Mouse (Mus musculus): ENCODE measurements around the gene Tmbim1. TPM values are rescaled to one million over a fixed set of nuclear protein-coding genes. Genes with fewer than 3 reads are reported as not detected.
"Not testable (repeated sequence)": the region's sequence is repeated elsewhere in the genome, so short reads cannot be mapped to it uniquely, and the experiment has no call there.

Tmbim1 gene
- polyA plus RNA-seq, 1 experiment from 2014 or later = 7.5 TPM

DNA sequence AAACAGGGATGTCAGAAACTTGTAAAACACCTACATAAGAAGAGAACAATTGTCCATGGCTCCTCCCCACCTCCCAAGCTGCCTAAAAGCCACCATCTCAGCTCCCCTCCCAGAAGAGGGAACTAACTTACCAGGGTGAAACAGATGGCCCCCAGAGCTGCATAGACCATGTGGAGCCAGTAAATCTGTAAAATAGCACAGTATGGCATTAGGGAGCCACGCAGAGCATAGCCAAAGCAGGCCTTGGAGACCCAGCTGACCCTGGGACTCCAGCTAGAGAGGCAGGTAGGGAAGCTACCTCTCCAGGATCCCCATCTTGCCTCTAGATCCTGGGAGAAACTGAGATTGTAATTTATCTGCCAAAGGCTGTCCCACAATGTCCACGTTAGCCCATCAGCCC is 15.7 kb downstream of the Tmbim1 start:
- WGBS = 86% methylated on average over 2 of the region's 2 CpGs
- no peaks in the 10 kb centered on the region for H3K9me3 ChIP-seq
- ATAC-seq (replicated peaks) = no peak
- H3K4me3 ChIP-seq = no peak overlapping the region
- no peak overlapping the region for H3K9ac ChIP-seq
- no peak overlapping the region for H3K4me2 ChIP-seq
- H3K4me1 ChIP-seq = peaks cover 8% of the 10 kb centered on the region
- H3K27me3 ChIP-seq (replicated peaks) = no peaks in the 10 kb centered on the region
- 0 out of 2 replicates have a peak, but pooled peaks cover 3% of the 10 kb centered on the region for H3K36me3 ChIP-seq (replicated peaks)
- H3K27ac ChIP-seq = no peak overlapping the region

DNA sequence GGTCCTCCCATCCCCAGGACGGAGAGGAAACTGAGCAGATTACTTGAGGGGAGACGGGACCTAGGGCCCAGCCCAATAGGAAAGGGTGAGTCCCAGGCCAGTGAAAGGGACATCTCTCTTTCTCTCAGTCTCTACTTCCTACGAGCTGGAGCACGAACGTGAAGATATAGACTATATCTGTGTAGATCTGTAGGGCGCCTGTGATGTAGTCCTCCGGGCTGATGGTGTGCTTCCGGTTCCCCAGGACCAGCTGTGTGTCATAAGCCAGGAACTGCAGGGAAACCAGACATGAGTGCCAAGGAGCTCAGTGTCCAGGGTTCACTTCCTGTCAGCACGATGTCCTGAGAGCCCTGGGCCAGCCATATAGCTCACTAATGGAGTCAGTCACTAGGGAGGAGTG is 16.2 kb downstream of the Tmbim1 start:
- H3K4me3 ChIP-seq = no peak overlapping the region
- H3K27me3 ChIP-seq (replicated peaks) = no peaks in the 10 kb centered on the region
- H3K9ac ChIP-seq = no peak overlapping the region
- no peak for ATAC-seq (replicated peaks)
- no peaks in the 10 kb centered on the region for H3K9me3 ChIP-seq
- no peak overlapping the region for H3K4me2 ChIP-seq
- no peak overlapping the region for H3K27ac ChIP-seq
- WGBS = 87% methylated on average over 9 of the region's 9 CpGs
- H3K4me1 ChIP-seq = peaks cover 8% of the 10 kb centered on the region
- 0 out of 2 replicates have a peak, but pooled peaks cover 3% of the 10 kb centered on the region for H3K36me3 ChIP-seq (replicated peaks)

DNA sequence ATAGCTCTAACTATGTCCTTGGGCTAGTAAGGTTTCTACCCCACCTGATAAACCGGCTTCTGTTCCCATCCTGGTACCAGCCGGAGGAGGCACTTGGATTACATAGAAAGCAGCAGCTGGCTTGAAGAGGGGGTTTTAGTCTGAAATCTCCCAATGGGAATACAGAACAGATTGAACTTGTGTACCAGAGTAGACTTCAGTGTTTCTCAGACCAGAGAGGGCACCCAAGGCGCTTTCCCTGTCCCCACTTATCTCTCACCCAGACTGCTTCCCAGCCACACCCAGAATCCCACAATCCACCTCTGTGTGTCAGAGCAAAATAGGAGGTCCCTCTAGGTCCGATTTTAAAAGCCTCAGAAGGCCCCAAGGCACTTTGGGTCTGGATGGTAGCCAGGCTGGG is 17.1 kb downstream of the Tmbim1 start:
- H3K4me2 ChIP-seq = no peak overlapping the region
- no peak overlapping the region for H3K27ac ChIP-seq
- ATAC-seq (replicated peaks) = no peak
- no peak overlapping the region for H3K4me3 ChIP-seq
- H3K4me1 ChIP-seq = peaks cover 15% of the 10 kb centered on the region
- H3K9ac ChIP-seq = no peak overlapping the region
- H3K9me3 ChIP-seq = no peaks in the 10 kb centered on the region
- no peaks in the 10 kb centered on the region for H3K36me3 ChIP-seq (replicated peaks)
- no peaks in the 10 kb centered on the region for H3K27me3 ChIP-seq (replicated peaks)
- WGBS = 74% methylated on average over 4 of the region's 4 CpGs

DNA sequence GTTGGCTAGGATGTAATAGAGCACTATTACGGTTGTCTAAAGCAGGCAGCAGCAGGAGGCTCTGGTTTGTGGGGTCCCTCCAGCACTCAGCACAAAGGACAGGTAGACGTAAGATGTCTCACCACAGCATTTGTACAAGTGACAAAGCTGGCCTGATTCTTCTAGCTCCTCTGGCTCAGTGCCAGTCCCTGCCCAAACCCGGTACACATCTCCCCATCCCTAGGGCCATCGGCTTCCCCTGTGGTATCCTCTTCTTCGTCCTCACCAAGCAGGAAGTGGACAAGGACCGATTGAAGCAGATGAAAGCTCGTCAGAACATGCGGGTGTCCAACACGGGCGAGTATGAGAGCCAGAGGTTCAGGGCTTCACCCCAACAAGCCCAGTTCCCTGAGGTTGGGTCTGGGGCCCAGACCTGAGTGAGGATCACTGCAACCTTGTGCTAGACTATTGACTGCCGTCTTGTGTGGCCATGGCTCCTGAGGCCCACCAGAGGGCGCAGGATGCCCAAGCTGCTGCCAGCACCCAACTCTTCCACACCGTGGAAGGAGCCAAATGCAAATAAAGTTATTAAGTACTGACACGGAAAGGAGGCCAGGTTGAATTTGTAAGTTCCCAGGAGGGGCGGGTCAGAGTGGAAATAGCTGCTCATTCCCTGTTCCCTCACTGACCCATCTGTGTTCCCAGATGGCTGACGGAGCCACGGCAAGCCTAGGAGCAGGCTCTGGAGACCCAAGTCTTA is 18.4 kb downstream of the Tmbim1 start:
- not testable (repeated sequence) for H3K4me2 ChIP-seq; H3K36me3 ChIP-seq (replicated peaks); H3K4me3 ChIP-seq; ATAC-seq (replicated peaks); H3K27ac ChIP-seq; H3K9me3 ChIP-seq; H3K9ac ChIP-seq; H3K27me3 ChIP-seq (replicated peaks)
- peaks cover 23% of the 10 kb centered on the region for H3K4me1 ChIP-seq
- 58% methylated on average over 16 of the region's 17 CpGs for whole genome bisulfite sequencing

DNA sequence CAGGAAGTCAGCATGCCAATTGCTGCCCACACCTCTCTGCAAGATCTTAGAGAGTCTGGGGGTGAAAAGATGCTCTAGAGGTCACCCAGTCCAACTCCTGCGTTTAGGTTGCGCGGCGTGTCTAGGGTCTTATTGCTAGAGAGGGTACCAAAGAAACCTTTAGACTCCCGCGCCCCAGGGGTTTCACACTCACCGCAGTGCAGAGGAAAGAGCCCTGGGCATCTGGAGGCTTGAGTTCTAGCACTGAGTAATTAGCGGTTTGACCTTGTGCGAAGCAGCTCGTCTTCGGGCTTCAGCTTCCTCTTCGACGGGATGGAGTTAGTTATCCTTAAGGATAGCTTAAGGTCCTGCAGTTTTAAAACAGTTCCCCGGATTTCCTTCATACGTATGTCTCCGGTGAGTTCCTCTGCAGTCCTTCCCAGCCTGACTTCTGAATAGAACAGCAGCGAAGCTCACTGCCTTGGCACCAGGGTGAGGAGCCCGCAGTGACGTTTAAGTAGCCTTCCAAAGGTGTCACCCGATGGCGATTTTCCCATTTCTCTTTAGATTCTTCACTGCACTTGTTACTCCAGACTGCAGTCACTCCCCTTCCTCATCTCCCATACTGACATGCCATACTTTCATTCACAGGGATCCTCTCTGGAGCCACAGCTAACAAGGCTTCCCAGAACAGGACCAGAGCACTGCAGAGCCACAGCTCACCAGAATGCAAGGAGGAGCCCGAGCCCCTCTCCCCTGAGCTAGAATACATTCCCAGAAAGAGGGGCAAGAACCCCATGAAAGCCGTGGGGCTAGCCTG is 20.0 kb downstream of the Tmbim1 start:
- peak overlapping the region; percentile 95 for H3K4me3 ChIP-seq
- H3K9me3 ChIP-seq = no peaks in the 10 kb centered on the region
- peak overlapping the region; percentile 56 for H3K9ac ChIP-seq
- no peak; the same call in 1 of the 2 replicates for ATAC-seq (replicated peaks)
- H3K27me3 ChIP-seq (replicated peaks) = no peaks in the 10 kb centered on the region
- peaks cover 23% of the 10 kb centered on the region for H3K4me1 ChIP-seq
- H3K4me2 ChIP-seq = peak overlapping the region; percentile 74
- peaks cover 21% of the 10 kb centered on the region for H3K36me3 ChIP-seq (replicated peaks)
- peak overlapping the region; percentile 18; the same call in 1 of the 2 replicates for H3K27ac ChIP-seq
- WGBS = 4% methylated on average over 23 of the region's 23 CpGs

DNA sequence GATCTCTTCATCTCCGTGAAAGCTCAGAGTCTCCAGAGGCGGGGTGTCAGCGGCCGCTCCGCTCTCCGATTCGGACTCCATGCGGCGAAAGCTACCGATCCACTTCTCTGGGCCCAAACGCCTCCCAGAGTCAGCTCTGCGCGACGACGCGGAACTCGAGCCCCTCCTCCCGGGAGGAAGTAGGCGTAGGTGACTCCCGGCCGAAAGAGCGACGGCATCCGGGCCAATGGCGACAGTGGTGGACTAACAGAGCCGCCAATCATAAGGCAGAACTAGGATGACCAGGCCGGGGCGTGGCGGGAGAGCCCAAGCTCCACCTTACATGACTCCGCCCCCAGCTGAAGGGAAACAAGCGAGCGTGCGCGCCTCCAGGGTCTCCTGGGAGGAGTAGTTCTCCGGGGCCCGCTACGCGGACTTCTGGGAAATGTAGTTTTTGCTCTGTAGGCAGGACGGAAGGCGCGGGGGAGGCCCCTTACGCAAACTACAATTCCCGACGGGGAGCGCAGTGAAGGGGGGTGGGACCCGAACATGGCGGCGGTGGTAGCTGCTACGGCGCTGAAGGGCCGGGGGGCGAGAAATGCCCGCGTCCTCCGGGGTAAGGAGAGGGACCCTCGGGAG is 20.8 kb downstream of the Tmbim1 start, which contains the start of the genes Aamp and Pnkd:
TSS of gene Aamp (minus strand) at position 196 of the 618 bp plus-strand sequence.
TSS of gene Pnkd (plus strand) at position 388 of the 618 bp plus-strand sequence.
- H3K4me1 ChIP-seq = peaks cover 23% of the 10 kb centered on the region
- peak within 1 kb of the TSS; percentile 78 for H3K9ac ChIP-seq
- H3K9me3 ChIP-seq = no peaks in the 10 kb centered on the region
- H3K27me3 ChIP-seq (replicated peaks) = no peaks in the 10 kb centered on the region
- WGBS = under 1% methylated on average over 56 of the region's 56 CpGs
- H3K27ac ChIP-seq = peak within 1 kb of the TSS; percentile 85
- H3K4me3 ChIP-seq = peak within 1 kb of the TSS; percentile 95
- peak within 1 kb of the TSS; percentile 76 for H3K4me2 ChIP-seq
- ATAC-seq (replicated peaks) = peak; percentile 98
- H3K36me3 ChIP-seq (replicated peaks) = peaks cover 28% of the 10 kb centered on the region

DNA sequence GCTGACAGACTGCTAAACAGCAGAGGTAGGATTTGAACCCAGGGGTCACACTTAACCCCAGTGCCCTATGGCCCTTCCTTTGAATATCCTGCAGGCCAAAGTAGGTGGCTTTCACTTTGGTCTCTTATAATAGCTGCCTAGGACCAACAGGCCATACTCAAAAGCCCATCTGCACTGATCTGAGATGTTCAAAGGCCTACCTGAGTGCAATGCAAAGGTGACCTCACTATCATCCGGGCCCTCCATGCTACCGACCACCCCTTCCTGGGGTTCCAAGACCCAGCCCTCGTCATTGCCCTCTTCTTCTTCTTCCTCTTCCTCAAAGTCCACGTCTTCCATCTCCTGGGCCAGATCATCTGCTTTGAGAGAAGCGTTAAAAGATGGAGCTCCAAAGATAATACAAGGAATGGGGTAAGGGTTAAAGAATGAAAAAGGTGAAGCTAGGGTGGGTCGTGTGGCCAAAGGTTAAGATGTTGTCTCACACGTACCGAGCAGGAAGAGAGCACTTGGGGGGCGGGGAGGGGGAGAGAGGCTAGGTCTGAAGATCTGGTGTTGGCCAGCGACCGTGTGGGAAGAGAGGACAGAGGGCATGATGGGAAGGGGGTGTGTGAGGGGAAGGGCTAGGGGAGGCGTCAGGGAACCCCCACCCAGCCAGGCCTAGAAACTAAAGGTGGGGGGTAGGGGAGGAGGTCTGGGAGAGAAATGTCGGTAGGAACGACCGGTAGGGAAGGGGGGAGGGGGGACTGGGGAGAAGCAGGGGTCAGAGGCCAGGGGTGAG is 21.5 kb downstream of the Tmbim1 start:
- Histone ChIP-seq H3K27me3 (replicated peaks) (no peaks in the 10 kb centered on the region), H3K9ac (peak overlapping the region; percentile 78), H3K4me2 (peak overlapping the region; percentile 76), H3K36me3 (replicated peaks) (peaks cover 31% of the 10 kb centered on the region), H3K27ac (peak overlapping the region; percentile 85), H3K4me1 (peaks cover 23% of the 10 kb centered on the region), H3K4me3 (peak overlapping the region; percentile 95), H3K9me3 (no peaks in the 10 kb centered on the region)
- ATAC-seq (replicated peaks) = peak; percentile 64
- 17% methylated on average over 15 of the region's 15 CpGs for WGBS

DNA sequence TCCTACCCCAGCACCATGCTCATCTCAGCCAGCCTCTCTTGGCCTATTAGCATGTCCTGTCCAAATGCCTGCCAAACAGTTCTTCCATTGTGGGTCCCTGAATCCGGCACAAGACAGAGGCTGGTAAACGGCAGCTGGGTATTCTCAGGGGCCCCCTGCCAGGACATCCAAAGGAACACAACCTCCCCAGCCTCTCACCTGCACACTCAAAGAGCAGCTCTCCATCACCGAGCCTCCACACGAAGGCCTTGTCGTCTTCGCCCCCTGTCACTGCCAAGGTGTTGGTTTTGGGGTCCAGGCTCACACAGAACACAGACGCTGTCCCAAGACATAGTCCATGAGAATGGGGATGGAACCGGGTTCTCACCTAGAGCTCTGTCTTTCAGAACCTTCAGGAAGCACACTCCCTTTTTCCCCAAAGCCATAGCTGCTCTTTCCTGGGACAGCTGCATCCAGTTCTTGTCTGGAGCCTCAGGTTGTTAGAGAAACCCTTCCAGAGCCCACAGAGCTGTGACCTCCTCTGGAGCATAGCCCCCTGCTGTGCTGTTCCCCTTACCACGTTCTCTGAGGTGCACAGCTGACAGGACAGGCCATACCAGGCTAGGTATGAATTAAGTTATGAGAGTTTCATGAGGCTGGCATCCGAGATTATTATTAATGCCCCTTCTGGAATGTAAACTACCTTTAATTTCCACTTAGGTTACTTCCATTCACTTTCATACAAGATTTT is 22.4 kb downstream of the Tmbim1 start:
- peaks cover 31% of the 10 kb centered on the region for H3K36me3 ChIP-seq (replicated peaks)
- no peak for ATAC-seq (replicated peaks)
- H3K9ac ChIP-seq = no peak overlapping the region
- no peaks in the 10 kb centered on the region for H3K9me3 ChIP-seq
- no peak overlapping the region for H3K27ac ChIP-seq
- no peak overlapping the region for H3K4me3 ChIP-seq
- peaks cover 23% of the 10 kb centered on the region for H3K4me1 ChIP-seq
- H3K27me3 ChIP-seq (replicated peaks) = no peaks in the 10 kb centered on the region
- H3K4me2 ChIP-seq = peak overlapping the region; percentile 76; the same call in 1 of the 2 replicates
- 85% methylated on average over 10 of the region's 10 CpGs for WGBS

DNA sequence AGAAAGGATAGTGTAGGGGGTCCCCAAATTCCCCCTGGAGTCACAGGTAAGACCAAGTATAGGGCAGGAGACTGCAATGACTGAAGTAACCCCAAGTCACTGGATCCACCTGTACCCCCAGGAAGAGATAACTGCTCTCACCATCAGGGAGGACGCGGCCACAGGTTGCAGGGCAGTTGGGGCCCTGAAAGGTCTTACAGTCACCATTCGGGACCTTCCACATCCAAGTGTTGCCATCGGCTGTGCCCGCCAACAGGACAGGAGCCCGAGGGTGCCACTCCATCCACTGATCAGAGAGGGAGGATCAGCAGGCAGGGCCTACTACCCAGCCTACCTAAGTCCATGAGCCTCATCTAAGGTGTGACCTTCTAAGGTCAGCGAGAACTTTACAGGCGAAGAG is 23.5 kb downstream of the Tmbim1 start:
- no peak overlapping the region for H3K27ac ChIP-seq
- H3K9me3 ChIP-seq = no peaks in the 10 kb centered on the region
- 98% methylated on average over 8 of the region's 8 CpGs for WGBS
- ATAC-seq (replicated peaks) = no peak
- no peaks in the 10 kb centered on the region for H3K27me3 ChIP-seq (replicated peaks)
- H3K4me2 ChIP-seq = no peak overlapping the region
- peaks cover 31% of the 10 kb centered on the region for H3K36me3 ChIP-seq (replicated peaks)
- no peak overlapping the region for H3K9ac ChIP-seq
- no peak overlapping the region for H3K4me3 ChIP-seq
- peaks cover 23% of the 10 kb centered on the region for H3K4me1 ChIP-seq

DNA sequence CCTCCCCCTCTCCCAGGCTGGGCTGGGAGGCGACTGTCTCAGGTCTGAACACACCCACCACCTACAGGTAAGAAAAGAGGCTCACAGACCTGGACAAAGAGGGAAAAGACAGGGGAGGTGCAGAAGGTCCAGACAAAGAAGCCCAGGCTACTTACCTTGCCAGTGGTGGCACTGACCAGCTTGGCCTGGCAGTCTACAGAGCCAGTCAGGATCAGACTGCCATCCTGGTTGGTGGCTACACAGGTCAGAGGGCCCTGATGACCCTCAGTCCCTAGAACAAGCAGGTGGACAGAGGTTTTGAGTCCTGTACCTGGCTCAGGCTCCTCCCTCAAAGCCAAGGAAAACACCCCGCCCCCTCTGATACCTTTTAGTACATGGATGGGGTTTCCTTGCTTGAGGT is 24.1 kb downstream of the Tmbim1 start:
- no peak overlapping the region for H3K4me3 ChIP-seq
- no peak overlapping the region for H3K9ac ChIP-seq
- peaks cover 31% of the 10 kb centered on the region for H3K36me3 ChIP-seq (replicated peaks)
- ATAC-seq (replicated peaks) = no peak
- no peaks in the 10 kb centered on the region for H3K9me3 ChIP-seq
- H3K4me1 ChIP-seq = peaks cover 23% of the 10 kb centered on the region
- 98% methylated on average over 2 of the region's 2 CpGs for WGBS
- H3K27me3 ChIP-seq (replicated peaks) = no peaks in the 10 kb centered on the region
- H3K4me2 ChIP-seq = no peak overlapping the region
- no peak overlapping the region for H3K27ac ChIP-seq

DNA sequence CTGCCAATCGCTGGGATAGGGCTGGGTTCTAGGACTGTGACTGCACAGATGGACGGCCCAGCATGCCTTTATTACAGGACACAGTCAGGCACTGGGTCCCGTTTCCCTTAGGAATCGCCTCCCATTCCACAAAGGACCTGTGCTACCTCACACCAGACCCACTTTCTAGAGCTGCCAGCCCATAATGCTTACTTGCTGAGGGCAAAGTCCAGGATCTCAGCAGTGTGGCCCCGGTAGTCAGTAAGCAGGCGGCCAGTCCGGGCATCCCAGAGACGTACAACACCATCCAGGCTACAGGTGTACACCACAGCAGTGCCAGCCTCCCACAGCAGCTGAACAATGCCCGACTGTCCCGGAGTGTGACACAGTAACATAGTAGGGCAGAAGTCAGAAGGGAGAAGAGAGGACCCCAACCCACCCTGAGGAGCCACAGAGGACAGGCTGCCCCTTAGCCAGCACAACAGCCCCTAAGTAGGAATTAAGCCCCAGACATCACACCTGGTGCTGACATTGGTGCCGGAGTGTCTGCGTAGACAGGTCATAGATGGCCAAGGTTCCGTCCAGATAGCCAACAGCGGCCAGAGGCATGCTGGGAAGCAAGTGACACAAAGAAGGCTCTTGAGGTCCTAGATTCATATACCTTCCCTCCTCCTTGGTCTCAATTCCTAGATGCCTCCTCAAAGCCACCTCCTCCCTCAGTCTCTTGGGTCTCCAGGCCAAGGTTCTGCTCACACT is 24.7 kb downstream of the Tmbim1 start:
- Histone ChIP-seq H3K4me3 (no peak overlapping the region), H3K4me2 (no peak overlapping the region), H3K9ac (no peak overlapping the region), H3K27me3 (replicated peaks) (no peaks in the 10 kb centered on the region), H3K4me1 (peaks cover 19% of the 10 kb centered on the region), H3K27ac (no peak overlapping the region), H3K9me3 (no peaks in the 10 kb centered on the region), H3K36me3 (replicated peaks) (peaks cover 31% of the 10 kb centered on the region)
- ATAC-seq (replicated peaks) = no peak
- 94% methylated on average over 14 of the region's 14 CpGs for WGBS
